In the genomic region with DNA sequence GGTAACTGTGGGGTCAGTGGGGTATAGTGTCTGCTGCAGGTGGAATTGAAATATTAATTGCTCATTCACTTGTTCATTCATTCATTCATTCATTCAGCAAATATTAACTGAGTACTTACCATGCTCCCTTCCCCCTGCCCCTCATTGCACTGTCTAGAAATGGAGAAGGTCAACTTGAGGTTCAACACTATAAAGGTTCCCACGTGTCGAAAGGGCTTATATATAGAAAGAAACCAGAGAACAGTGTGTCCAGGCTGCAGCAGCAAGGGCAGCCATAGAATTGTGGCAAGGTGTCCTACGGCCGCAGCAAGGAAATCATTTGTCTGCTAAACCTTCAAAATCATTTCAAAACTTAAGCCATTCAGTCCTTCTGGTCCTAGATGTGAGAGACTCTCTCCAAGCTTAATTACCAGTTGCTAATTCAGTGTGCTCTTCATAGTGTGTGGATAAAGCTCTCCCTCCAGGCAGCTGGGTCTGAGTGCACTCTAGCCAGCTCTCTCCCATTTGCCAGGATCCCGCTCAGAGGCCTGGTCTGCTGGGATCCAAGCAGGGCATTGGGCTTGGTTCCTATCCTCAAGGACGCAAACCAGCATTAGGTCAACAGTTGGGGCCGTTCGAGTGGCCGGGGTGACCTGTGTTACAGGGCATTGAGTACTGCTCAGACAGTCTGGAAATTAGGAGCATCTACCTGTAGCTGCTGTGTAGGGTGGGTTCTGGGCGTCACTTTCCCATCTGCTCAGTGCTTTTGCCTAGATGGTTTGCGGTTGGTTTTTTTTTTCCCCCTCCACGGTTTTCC, we compare ENCODE assay signal across 19 mouse cellular contexts.
DNase-seq lines count a peak whose midpoint lies in the region; ATAC-seq and TF ChIP-seq lines count a peak whose summit lies in the region.
"Had no signal": no experiment of that assay in that cellular context is flagged by ENCODE, and none has a peak within 500 bp of the region (broad histone marks: within the 10 kb centered on the region; RNA-seq: fewer than 3 reads in every experiment).

No protein-coding gene starts in this region.

- DNase-seq in heart, embryonic 10.5 days (ENCODE audit: low spot score) = no peak
- DNase-seq in heart, postnatal 25 days (ENCODE audit: low spot score) = no peak
- DNase-seq in hindbrain, embryonic 10.5 days (ENCODE audit: low spot score) = no peak
- no peak for DNase-seq in kidney, postnatal 0 days (ENCODE audit: low spot score)
- DNase-seq: embryo, embryonic 11 days; gastrocnemius, postnatal 25 days; right cerebral cortex, postnatal 4 days; thymus, postnatal 4 days had no signal

- 76% methylated on average over 12 of the region's 12 CpGs for WGBS in heart, embryonic 10.5 days
- 90% methylated on average over 12 of the region's 12 CpGs for WGBS in hindbrain, embryonic 10.5 days
- WGBS in hindbrain, embryonic 12.5 days = 92% methylated on average over 12 of the region's 12 CpGs
- WGBS in embryonic facial prominence, embryonic 15.5 days = 81% methylated on average over 12 of the region's 12 CpGs
- WGBS in kidney, postnatal 0 days = 67% methylated on average over 12 of the region's 12 CpGs

- peaks cover 46% of the 10 kb centered on the region for H3K36me3 ChIP-seq in heart, embryonic 10.5 days
- H3K36me3 ChIP-seq in hindbrain, embryonic 10.5 days = peaks cover 8% of the 10 kb centered on the region; the same call in 1 of the 2 replicates
- no peaks in the 10 kb centered on the region for H3K36me3 ChIP-seq in hindbrain, embryonic 12.5 days
- H3K36me3 ChIP-seq in embryonic facial prominence, embryonic 15.5 days = peaks cover 13% of the 10 kb centered on the region; the same call in 1 of the 2 replicates
- peaks cover 19% of the 10 kb centered on the region for H3K36me3 ChIP-seq in kidney, postnatal 0 days (ENCODE audit: insufficient read depth, low read length)
- H3K36me3 ChIP-seq: midbrain, embryonic 12.5 days had no signal

- no peaks in the 10 kb centered on the region for H3K9me3 ChIP-seq in heart, embryonic 10.5 days
- no peaks in the 10 kb centered on the region for H3K9me3 ChIP-seq in hindbrain, embryonic 10.5 days
- no peaks in the 10 kb centered on the region for H3K9me3 ChIP-seq in hindbrain, embryonic 12.5 days (replicated peaks)
- no peaks in the 10 kb centered on the region for H3K9me3 ChIP-seq in embryonic facial prominence, embryonic 15.5 days (replicated peaks)
- no peaks in the 10 kb centered on the region for H3K9me3 ChIP-seq in kidney, postnatal 0 days (replicated peaks; ENCODE audit: low read length)
- H3K9me3 ChIP-seq: forebrain, embryonic 13.5 days; midbrain, embryonic 12.5 days had no signal

- no peak overlapping the region for H3K4me3 ChIP-seq in heart, embryonic 10.5 days
- no peak overlapping the region for H3K4me3 ChIP-seq in hindbrain, embryonic 10.5 days
- no peak overlapping the region for H3K4me3 ChIP-seq in hindbrain, embryonic 12.5 days
- no peak overlapping the region for H3K4me3 ChIP-seq in embryonic facial prominence, embryonic 15.5 days (replicated peaks)
- H3K4me3 ChIP-seq in kidney, postnatal 0 days (replicated peaks; ENCODE audit: low read depth, low read length) = no peak overlapping the region
- H3K4me3 ChIP-seq: forebrain, embryonic 13.5 days; layer of hippocampus, adult 2 months; left cerebral cortex, adult 2 months; midbrain, embryonic 12.5 days had no signal

- no peak overlapping the region for H3K4me2 ChIP-seq in hindbrain, embryonic 12.5 days (replicated peaks)
- no peak overlapping the region for H3K4me2 ChIP-seq in embryonic facial prominence, embryonic 15.5 days (replicated peaks)
- no peak overlapping the region for H3K4me2 ChIP-seq in kidney, postnatal 0 days (ENCODE audit: low read length)
- H3K4me2 ChIP-seq: forebrain, embryonic 13.5 days; midbrain, embryonic 12.5 days had no signal

- no peak for TF ChIP-seq CTCF in kidney, postnatal 0 days (IDR thresholded peaks at IDR 0.05; ENCODE audit: low read depth)

- intact Hi-C loops in heart, postnatal 25 days (cut with DNase I) = no loop called here

- H3K27me3 ChIP-seq in heart, embryonic 10.5 days (ENCODE audit: insufficient read depth, poor library complexity, severe bottlenecking) = no peaks in the 10 kb centered on the region
- no peaks in the 10 kb centered on the region for H3K27me3 ChIP-seq in hindbrain, embryonic 10.5 days (ENCODE audit: insufficient read depth, poor library complexity, severe bottlenecking)
- H3K27me3 ChIP-seq in hindbrain, embryonic 12.5 days = no peaks in the 10 kb centered on the region
- no peaks in the 10 kb centered on the region for H3K27me3 ChIP-seq in embryonic facial prominence, embryonic 15.5 days
- no peaks in the 10 kb centered on the region for H3K27me3 ChIP-seq in kidney, postnatal 0 days (ENCODE audit: insufficient read depth, low read length)
- H3K27me3 ChIP-seq: CH12.LX; forebrain, embryonic 13.5 days; midbrain, embryonic 12.5 days had no signal

- peaks cover 32% of the 10 kb centered on the region for H3K4me1 ChIP-seq in heart, embryonic 10.5 days
- peaks cover 13% of the 10 kb centered on the region for H3K4me1 ChIP-seq in hindbrain, embryonic 10.5 days (replicated peaks)
- peaks cover 10% of the 10 kb centered on the region for H3K4me1 ChIP-seq in hindbrain, embryonic 12.5 days
- H3K4me1 ChIP-seq in embryonic facial prominence, embryonic 15.5 days = peaks cover 46% of the 10 kb centered on the region
- peaks cover 24% of the 10 kb centered on the region for H3K4me1 ChIP-seq in kidney, postnatal 0 days (replicated peaks; ENCODE audit: insufficient read depth, low read length)

- peak overlapping the region; percentile 73; the same call in 1 of the 2 replicates for H3K27ac ChIP-seq in heart, embryonic 10.5 days
- peak overlapping the region; percentile 53; the same call in 1 of the 2 replicates for H3K27ac ChIP-seq in hindbrain, embryonic 10.5 days
- no peak overlapping the region for H3K27ac ChIP-seq in hindbrain, embryonic 12.5 days
- H3K27ac ChIP-seq in embryonic facial prominence, embryonic 15.5 days (replicated peaks) = peak overlapping the region; percentile 29; the same call in 1 of the 2 replicates
- peak overlapping the region; percentile 83 for H3K27ac ChIP-seq in kidney, postnatal 0 days
- H3K27ac ChIP-seq: forebrain, embryonic 13.5 days; layer of hippocampus, adult 2 months; left cerebral cortex, adult 2 months; liver, embryonic 14.5 days; midbrain, embryonic 12.5 days had no signal

- no peak overlapping the region for H3K9ac ChIP-seq in hindbrain, embryonic 12.5 days
- no peak overlapping the region for H3K9ac ChIP-seq in embryonic facial prominence, embryonic 15.5 days
- no peak overlapping the region for H3K9ac ChIP-seq in kidney, postnatal 0 days (ENCODE audit: low read depth, low read length)
- H3K9ac ChIP-seq: forebrain, embryonic 13.5 days; liver, embryonic 14.5 days; midbrain, embryonic 12.5 days had no signal

- ATAC-seq in hindbrain, embryonic 12.5 days (ENCODE audit: low FRiP score) = no peak
- no peak for ATAC-seq in embryonic facial prominence, embryonic 15.5 days (ENCODE audit: insufficient number of reproducible peaks, low FRiP score, low TSS enrichment, low read depth)
- ATAC-seq in kidney, postnatal 0 days (replicated peaks; ENCODE audit: low FRiP score, low read depth) = no peak
- ATAC-seq in megakaryocyte-erythroid progenitor cell, adult 5-6 weeks (replicated peaks; ENCODE audit: low FRiP score, low TSS enrichment, poor library complexity, severe bottlenecking) = no peak
- ATAC-seq in CD4-positive, CD25-positive, alpha-beta regulatory T cell, adult 4 months = no peak
- ATAC-seq: inflammation-experienced regulatory T-cells, adult 6 months had no signal
